In genomic region chr2:60902446-60903137, GRCm38 (mm10) we compare ENCODE assay signal across 21 mouse cellular contexts.
DNase-seq lines count a peak whose midpoint lies in the region; ATAC-seq and TF ChIP-seq lines count a peak whose summit lies in the region.
"Had no signal": no experiment of that assay in that cellular context is flagged by ENCODE, and none has a peak within 500 bp of the region (broad histone marks: within the 10 kb centered on the region; RNA-seq: fewer than 3 reads in every experiment).

No protein-coding gene starts in this region.

- intact Hi-C loops in left cerebral cortex, postnatal 25 days (cut with DNase I) = no loop called here

- in situ Hi-C loops in ES-E14 (cut with MboI; ENCODE audit: low sequenced_read_pairs in 2 of 2, unreplicated experiment in 2 of 2) = no loop called here

- no peak overlapping the region for H3K4me2 ChIP-seq in heart, embryonic 16.5 days (ENCODE audit: low read depth, low read length)
- H3K4me2 ChIP-seq in heart, embryonic 12.5 days = no peak overlapping the region
- H3K4me2 ChIP-seq in lung, embryonic 15.5 days = no peak overlapping the region
- H3K4me2 ChIP-seq: forebrain, embryonic 13.5 days; limb, embryonic 13.5 days; liver, embryonic 15.5 days; neural tube, embryonic 12.5 days had no signal

- peak overlapping the region; percentile 74 for H3K27ac ChIP-seq in heart, embryonic 16.5 days (ENCODE audit: low read length)
- H3K27ac ChIP-seq in heart, embryonic 12.5 days (ENCODE audit: poor library complexity, severe bottlenecking) = no peak overlapping the region
- peak overlapping the region; percentile 86 for H3K27ac ChIP-seq in lung, embryonic 15.5 days
- H3K27ac ChIP-seq in ES-E14 (ENCODE audit: insufficient read depth, low read depth, low read length, poor library complexity, severe bottlenecking) = no peak overlapping the region
- H3K27ac ChIP-seq in brown adipose tissue, adult 24 weeks (replicated peaks; ENCODE audit: low read depth, low read length) = peak overlapping the region; percentile 77
- H3K27ac ChIP-seq: forebrain, embryonic 13.5 days; limb, embryonic 13.5 days; liver, embryonic 15.5 days; midbrain, embryonic 10.5 days; neural tube, embryonic 12.5 days had no signal

- peaks cover 39% of the 10 kb centered on the region for H3K4me1 ChIP-seq in heart, embryonic 16.5 days (ENCODE audit: control insufficient read depth, insufficient read depth, low read length)
- H3K4me1 ChIP-seq in heart, embryonic 12.5 days (replicated peaks) = peaks cover 37% of the 10 kb centered on the region
- peaks cover 52% of the 10 kb centered on the region for H3K4me1 ChIP-seq in lung, embryonic 15.5 days
- no peaks in the 10 kb centered on the region for H3K4me1 ChIP-seq in ES-E14 (ENCODE audit: control insufficient read depth in 2 of 2, insufficient read depth in 2 of 2, low read length in 2 of 2, poor library complexity in 1 of 2)
- H3K4me1 ChIP-seq in brown adipose tissue, adult 24 weeks (ENCODE audit: control insufficient read depth, insufficient read depth, insufficient read length, low read length) = peaks cover 24% of the 10 kb centered on the region
- H3K4me1 ChIP-seq: forebrain, embryonic 13.5 days; hindbrain, embryonic 10.5 days; midbrain, embryonic 10.5 days; neural tube, embryonic 12.5 days had no signal

- no peak overlapping the region for H3K4me3 ChIP-seq in heart, embryonic 16.5 days (ENCODE audit: low read length)
- no peak overlapping the region for H3K4me3 ChIP-seq in heart, embryonic 12.5 days
- no peak overlapping the region for H3K4me3 ChIP-seq in lung, embryonic 15.5 days
- H3K4me3 ChIP-seq in ES-E14 (ENCODE audit: insufficient read depth in 1 of 2, low read depth in 1 of 2, low read length in 2 of 2, poor library complexity in 1 of 2, severe bottlenecking in 1 of 2) = no peak overlapping the region
- no peak overlapping the region for H3K4me3 ChIP-seq in brown adipose tissue, adult 24 weeks (ENCODE audit: insufficient read depth, low read depth, low read length)
- H3K4me3 ChIP-seq: forebrain, embryonic 13.5 days; hindbrain, embryonic 10.5 days; limb, embryonic 13.5 days; liver, embryonic 15.5 days; midbrain, embryonic 10.5 days; neural tube, embryonic 12.5 days had no signal

- no peaks in the 10 kb centered on the region for H3K36me3 ChIP-seq in heart, embryonic 16.5 days (ENCODE audit: control insufficient read depth, insufficient read depth)
- no peaks in the 10 kb centered on the region for H3K36me3 ChIP-seq in heart, embryonic 12.5 days
- H3K36me3 ChIP-seq in lung, embryonic 15.5 days = no peaks in the 10 kb centered on the region
- no peaks in the 10 kb centered on the region for H3K36me3 ChIP-seq in ES-E14 (ENCODE audit: control insufficient read depth, insufficient read depth, low read length, poor library complexity, severe bottlenecking)
- H3K36me3 ChIP-seq: hindbrain, embryonic 10.5 days; liver, embryonic 15.5 days; midbrain, embryonic 10.5 days; neural tube, embryonic 12.5 days had no signal

- 43% methylated on average over 6 of the region's 6 CpGs for WGBS in heart, embryonic 16.5 days
- WGBS in heart, embryonic 12.5 days = 44% methylated on average over 6 of the region's 6 CpGs
- 23% methylated on average over 6 of the region's 6 CpGs for WGBS in lung, embryonic 15.5 days

- no peak for ATAC-seq in heart, embryonic 16.5 days (replicated peaks; ENCODE audit: extremely low read depth, insufficient read depth, low FRiP score)
- no peak for ATAC-seq in heart, embryonic 12.5 days (ENCODE audit: insufficient number of reproducible peaks, low FRiP score)
- no peak for ATAC-seq in lung, embryonic 15.5 days (ENCODE audit: borderline replicate concordance, extremely low read depth, low FRiP score, low TSS enrichment)
- ATAC-seq: forebrain, embryonic 13.5 days had no signal

- no peaks in the 10 kb centered on the region for H3K9me3 ChIP-seq in heart, embryonic 16.5 days (replicated peaks; ENCODE audit: control insufficient read depth, low read length)
- no peaks in the 10 kb centered on the region for H3K9me3 ChIP-seq in heart, embryonic 12.5 days (replicated peaks)
- H3K9me3 ChIP-seq in lung, embryonic 15.5 days = no peaks in the 10 kb centered on the region
- no peaks in the 10 kb centered on the region for H3K9me3 ChIP-seq in ES-E14 (ENCODE audit: control insufficient read depth, insufficient read depth, low read depth, low read length)
- H3K9me3 ChIP-seq: forebrain, embryonic 13.5 days; hindbrain, embryonic 10.5 days; limb, embryonic 13.5 days; liver, embryonic 15.5 days; midbrain, embryonic 10.5 days; neural tube, embryonic 12.5 days had no signal

- H3K9ac ChIP-seq in heart, embryonic 16.5 days (ENCODE audit: low read length) = no peak overlapping the region
- no peak overlapping the region for H3K9ac ChIP-seq in heart, embryonic 12.5 days
- no peak overlapping the region for H3K9ac ChIP-seq in lung, embryonic 15.5 days
- no peak overlapping the region for H3K9ac ChIP-seq in ES-E14 (ENCODE audit: insufficient read depth, low read depth, low read length, poor library complexity, severe bottlenecking)
- H3K9ac ChIP-seq: forebrain, embryonic 13.5 days; limb, embryonic 13.5 days; liver, embryonic 15.5 days; neural tube, embryonic 12.5 days had no signal

- no peaks in the 10 kb centered on the region for H3K27me3 ChIP-seq in heart, embryonic 16.5 days (ENCODE audit: control insufficient read depth, insufficient read depth, low read length)
- no peaks in the 10 kb centered on the region for H3K27me3 ChIP-seq in heart, embryonic 12.5 days (replicated peaks)
- H3K27me3 ChIP-seq in lung, embryonic 15.5 days = no peaks in the 10 kb centered on the region
- H3K27me3 ChIP-seq: forebrain, embryonic 13.5 days; limb, embryonic 13.5 days; liver, embryonic 15.5 days; neural tube, embryonic 12.5 days had no signal

- no peak for DNase-seq in lung, postnatal 4 days
- no peak for DNase-seq in ES-E14 (ENCODE audit: low read depth, low spot score)
- no peak for DNase-seq in left cerebral cortex, postnatal 25 days (ENCODE audit: low spot score in 2 of 2)
- DNase-seq in urinary bladder, postnatal 25 days (ENCODE audit: low spot score) = no peak
- DNase-seq: adrenal gland, postnatal 10 days; cerebellum, adult 18-20 months; cerebellum, postnatal 36 days; gastrocnemius, postnatal 36 days; kidney, postnatal 14 days; right cerebral cortex, postnatal 25 days; thymus, postnatal 25 days had no signal

TF ChIP-seq in ES-E14, 5 proteins besides CTCF, POLR2A, EP300 and RAD21:
- TF ChIP-seq ZC3H11A (IDR thresholded peaks at IDR 0.05; ENCODE audit: borderline replicate concordance, low read depth, low read length) (no peak), MAFK (IDR thresholded peaks at IDR 0.05; ENCODE audit: insufficient read depth, low read depth, low read length) (no peak), ZNF384 (IDR thresholded peaks at IDR 0.05; ENCODE audit: low read depth, low read length) (peak; percentile 76)
TF ChIP-seq in ES-E14: peak in this region for 1.

Comparison
In these comparisons a context has a peak if more than half of its experiments do, and no peak if none do; other contexts are left out.
1. H3K27ac ChIP-seq: peak in heart, embryonic 16.5 days (single experiment), lung, embryonic 15.5 days (single experiment) and brown adipose tissue, adult 24 weeks (single experiment); none in heart, embryonic 12.5 days (single experiment) and ES-E14 (single experiment).